Comparison of ENCODE assay signal across 7 mouse cellular contexts in the genomic region with DNA sequence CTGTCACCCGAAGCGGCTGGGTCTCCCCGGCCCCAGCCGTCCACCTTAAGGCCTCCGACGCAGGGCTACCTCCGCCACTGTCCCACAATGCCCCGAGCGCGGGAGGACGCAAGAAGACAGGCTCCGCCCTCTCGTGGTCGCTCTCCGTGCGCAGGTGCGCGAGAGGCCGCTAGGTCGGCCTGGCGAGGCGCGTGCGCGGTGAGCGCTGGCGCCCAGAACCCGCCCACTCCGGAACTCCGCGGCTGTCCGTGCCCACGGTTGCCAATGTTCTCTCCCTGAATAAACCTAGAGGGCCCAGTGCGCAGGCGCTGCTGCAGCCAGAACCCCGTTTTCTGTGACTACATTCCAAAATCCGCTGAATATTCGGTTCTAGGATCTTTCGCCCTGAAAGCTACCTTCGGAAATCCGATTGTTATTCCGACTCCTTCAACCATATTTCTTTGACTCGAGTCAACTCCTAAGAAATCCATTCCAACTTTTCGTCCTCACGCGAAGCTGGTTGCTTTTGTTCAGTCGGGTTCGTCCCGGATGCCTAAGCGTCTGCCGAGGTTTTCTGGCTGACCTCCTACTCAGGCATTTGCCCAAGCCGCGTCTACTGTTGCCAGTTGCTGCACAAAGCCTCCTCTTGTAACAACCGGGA. TPM values are rescaled to one million over a fixed set of nuclear protein-coding genes. Genes with fewer than 3 reads are reported as not detected.
DNase-seq lines count a peak whose midpoint lies in the region; ATAC-seq lines count a peak whose summit lies in the region.

A gene (minus strand): TSS at position 108 of the 640 bp plus-strand sequence.

- no peaks in the 10 kb centered on the region for H3K9me3 ChIP-seq in embryonic facial prominence, embryonic 12.5 days
- H3K9me3 ChIP-seq in limb, embryonic 11.5 days (ENCODE audit: control insufficient read depth, low read length): no peaks in the 10 kb centered on the region
- no peaks in the 10 kb centered on the region for H3K9me3 ChIP-seq in midbrain, embryonic 14.5 days (ENCODE audit: control insufficient read depth, low read length)

- H3K9ac ChIP-seq in embryonic facial prominence, embryonic 12.5 days: peak within 1 kb of the TSS; percentile 89
- peak within 1 kb of the TSS; percentile 87 for H3K9ac ChIP-seq in limb, embryonic 11.5 days (ENCODE audit: low read length)
- peak within 1 kb of the TSS; percentile 89 for H3K9ac ChIP-seq in midbrain, embryonic 14.5 days (replicated peaks; ENCODE audit: low read length)

- H3K36me3 ChIP-seq in embryonic facial prominence, embryonic 12.5 days: peaks cover 5% of the 10 kb centered on the region
- H3K36me3 ChIP-seq in limb, embryonic 11.5 days (ENCODE audit: control insufficient read depth, insufficient read depth, low read length): no peaks in the 10 kb centered on the region; the same call in 1 of the 2 replicates
- H3K36me3 ChIP-seq in midbrain, embryonic 14.5 days (ENCODE audit: control insufficient read depth, insufficient read depth, low read length): peaks cover 16% of the 10 kb centered on the region; the same call in 1 of the 2 replicates

- H3K27me3 ChIP-seq in embryonic facial prominence, embryonic 12.5 days: no peaks in the 10 kb centered on the region
- H3K27me3 ChIP-seq in limb, embryonic 11.5 days (ENCODE audit: control insufficient read depth, insufficient read depth, low read length): no peaks in the 10 kb centered on the region
- H3K27me3 ChIP-seq in midbrain, embryonic 14.5 days (ENCODE audit: control insufficient read depth, insufficient read depth, low read length): no peaks in the 10 kb centered on the region

- DNase-seq in adrenal gland, postnatal 25 days: peak; percentile 97
- DNase-seq in heart, adult 11 months: peak; percentile 100
- DNase-seq in kidney, adult 18-20 months: peak; percentile 97
- peak; percentile 95 for DNase-seq in limb, embryonic 11.5 days (ENCODE audit: low spot score)
- peak; percentile 99 for DNase-seq in midbrain, embryonic 14.5 days
- DNase-seq in spleen, adult 18-20 months: peak; percentile 93 to 96

- peak within 1 kb of the TSS; percentile 75 for H3K4me3 ChIP-seq in embryonic facial prominence, embryonic 12.5 days
- H3K4me3 ChIP-seq in limb, embryonic 11.5 days (ENCODE audit: low read depth, low read length): peak within 1 kb of the TSS; percentile 78
- peak within 1 kb of the TSS; percentile 88 for H3K4me3 ChIP-seq in midbrain, embryonic 14.5 days (replicated peaks; ENCODE audit: low read depth, low read length)

- peak within 1 kb of the TSS; percentile 94 for H3K27ac ChIP-seq in embryonic facial prominence, embryonic 12.5 days
- peak within 1 kb of the TSS; percentile 86 for H3K27ac ChIP-seq in limb, embryonic 11.5 days (replicated peaks; ENCODE audit: low read depth, low read length)
- peak within 1 kb of the TSS; percentile 95 for H3K27ac ChIP-seq in midbrain, embryonic 14.5 days (replicated peaks; ENCODE audit: low read depth, low read length)

- peaks cover 32% of the 10 kb centered on the region for H3K4me1 ChIP-seq in embryonic facial prominence, embryonic 12.5 days
- peaks cover 11% of the 10 kb centered on the region for H3K4me1 ChIP-seq in limb, embryonic 11.5 days (ENCODE audit: control insufficient read depth, insufficient read depth, low read length)
- peaks cover 28% of the 10 kb centered on the region for H3K4me1 ChIP-seq in midbrain, embryonic 14.5 days (ENCODE audit: control insufficient read depth, insufficient read depth, low read length)

- peak; percentile 96 for ATAC-seq in embryonic facial prominence, embryonic 12.5 days (ENCODE audit: insufficient number of reproducible peaks, insufficient read depth, low FRiP score, low TSS enrichment)
- ATAC-seq in limb, embryonic 11.5 days (ENCODE audit: insufficient number of reproducible peaks, low FRiP score, low TSS enrichment, low read depth): peak; percentile 96
- ATAC-seq in midbrain, embryonic 14.5 days (ENCODE audit: low FRiP score, low TSS enrichment): peak; percentile 96

- peak within 1 kb of the TSS; percentile 66 for H3K4me2 ChIP-seq in embryonic facial prominence, embryonic 12.5 days (replicated peaks)
- H3K4me2 ChIP-seq in limb, embryonic 11.5 days (ENCODE audit: low read depth, severe bottlenecking): peak within 1 kb of the TSS; percentile 88
- peak within 1 kb of the TSS; percentile 94 for H3K4me2 ChIP-seq in midbrain, embryonic 14.5 days (ENCODE audit: low read length)

- under 1% methylated on average over 54 of the region's 54 CpGs for WGBS in embryonic facial prominence, embryonic 12.5 days
- under 1% methylated on average over 54 of the region's 54 CpGs for WGBS in limb, embryonic 11.5 days
- under 1% methylated on average over 54 of the region's 54 CpGs for WGBS in midbrain, embryonic 14.5 days

RNA-seq across cellular contexts. Expression of the gene that starts here (rescaled TPM):
- total RNA-seq in adrenal gland, postnatal 25 days (2021): 98.1 and 99.6 TPM in 2 replicates
- polyA plus RNA-seq in embryonic facial prominence, embryonic 12.5 days (2016; fragmentation: Nextera tagmentation; extraction: Ambion mirVana): 10.6 and 11.7 TPM in 2 replicates
- polyA plus RNA-seq in limb, embryonic 11.5 days (2014; fragmentation: Nextera tagmentation; extraction: Ambion mirVana): 4.9 and 6.5 TPM in 2 replicates
- polyA plus RNA-seq in midbrain, embryonic 14.5 days (2014; fragmentation: Nextera tagmentation; extraction: Ambion mirVana): 8.7 and 11.2 TPM in 2 replicates

Comparison
In these comparisons a context has a peak if more than half of its experiments do, and no peak if none do; other contexts are left out.
1. Peak in every context shown above with its lines: DNase-seq, ATAC-seq, H3K4me3 ChIP-seq and H3K27ac ChIP-seq.